ENCODE assay signal across 9 mouse cellular contexts in genomic region chr7:80075946-80076583, GRCm38 (mm10). TPM values are rescaled to one million over a fixed set of nuclear protein-coding genes. Genes with fewer than 3 reads are reported as not detected.
A peak's percentile ranks its signal among the peaks of the same experiment; 100 is the strongest.
DNase-seq lines count a peak whose midpoint lies in the region; ATAC-seq and TF ChIP-seq lines count a peak whose summit lies in the region.
"Had no signal": no experiment of that assay in that cellular context is flagged by ENCODE, and none has a peak within 500 bp of the region (broad histone marks: within the 10 kb centered on the region; RNA-seq: fewer than 3 reads in every experiment).

No protein-coding gene starts in this region.

- H3K36me3 ChIP-seq in intestine, embryonic 15.5 days: 0 out of 2 replicates have a peak, but pooled peaks cover 2% of the 10 kb centered on the region
- peaks cover 2% of the 10 kb centered on the region; the same call in 1 of the 2 replicates for H3K36me3 ChIP-seq in intestine, postnatal 0 days (ENCODE audit: control insufficient read depth, insufficient read depth)
- peaks cover under 1% of the 10 kb centered on the region for H3K36me3 ChIP-seq in hindbrain, embryonic 12.5 days
- 0 out of 2 replicates have a peak, but pooled peaks cover under 1% of the 10 kb centered on the region for H3K36me3 ChIP-seq in midbrain, embryonic 15.5 days (replicated peaks)

- H3K4me3 ChIP-seq in intestine, embryonic 15.5 days (replicated peaks): no peak overlapping the region
- no peak overlapping the region for H3K4me3 ChIP-seq in intestine, postnatal 0 days (ENCODE audit: low read depth, low read length)
- H3K4me3 ChIP-seq in hindbrain, embryonic 12.5 days: no peak overlapping the region
- no peak overlapping the region for H3K4me3 ChIP-seq in midbrain, embryonic 15.5 days

- no peak overlapping the region for H3K9ac ChIP-seq in intestine, embryonic 15.5 days
- H3K9ac ChIP-seq in intestine, postnatal 0 days (ENCODE audit: low read depth, low read length): no peak overlapping the region
- no peak overlapping the region for H3K9ac ChIP-seq in hindbrain, embryonic 12.5 days
- no peak overlapping the region for H3K9ac ChIP-seq in midbrain, embryonic 15.5 days
- H3K9ac ChIP-seq: liver, embryonic 14.5 days had no signal

- WGBS in intestine, embryonic 15.5 days: 54% methylated on average over 4 of the region's 4 CpGs
- 70% methylated on average over 4 of the region's 4 CpGs for WGBS in intestine, postnatal 0 days
- 12% methylated on average over 4 of the region's 4 CpGs for WGBS in hindbrain, embryonic 12.5 days
- WGBS in midbrain, embryonic 15.5 days: 11% methylated on average over 3 of the region's 4 CpGs

- H3K27ac ChIP-seq in intestine, embryonic 15.5 days: 0 out of 2 replicates have a peak overlapping the region, but pooled peaks have one; percentile 8
- no peak overlapping the region for H3K27ac ChIP-seq in intestine, postnatal 0 days (ENCODE audit: low read depth, low read length)
- peak overlapping the region; percentile 84 for H3K27ac ChIP-seq in hindbrain, embryonic 12.5 days
- peak overlapping the region; percentile 30 for H3K27ac ChIP-seq in midbrain, embryonic 15.5 days
- H3K27ac ChIP-seq: liver, embryonic 14.5 days had no signal

- no peak overlapping the region for H3K4me2 ChIP-seq in intestine, embryonic 15.5 days (replicated peaks)
- H3K4me2 ChIP-seq in intestine, postnatal 0 days (replicated peaks; ENCODE audit: low read depth): no peak overlapping the region
- H3K4me2 ChIP-seq in hindbrain, embryonic 12.5 days (replicated peaks): no peak overlapping the region
- no peak overlapping the region for H3K4me2 ChIP-seq in midbrain, embryonic 15.5 days

- H3K27me3 ChIP-seq in intestine, embryonic 15.5 days (replicated peaks): no peaks in the 10 kb centered on the region
- no peaks in the 10 kb centered on the region for H3K27me3 ChIP-seq in intestine, postnatal 0 days (replicated peaks; ENCODE audit: control insufficient read depth, insufficient read depth, low read length)
- no peaks in the 10 kb centered on the region for H3K27me3 ChIP-seq in hindbrain, embryonic 12.5 days
- no peaks in the 10 kb centered on the region for H3K27me3 ChIP-seq in midbrain, embryonic 15.5 days (replicated peaks)

- no peak for TF ChIP-seq CTCF in intestine, postnatal 0 days (IDR thresholded peaks at IDR 0.05; ENCODE audit: low read depth)

- no peak for ATAC-seq in intestine, embryonic 15.5 days
- ATAC-seq in intestine, postnatal 0 days: no peak
- ATAC-seq in hindbrain, embryonic 12.5 days (ENCODE audit: low FRiP score): peak; percentile 53
- peak; percentile 31; the same call in 1 of the 2 replicates for ATAC-seq in midbrain, embryonic 15.5 days (replicated peaks)

- peaks cover 54% of the 10 kb centered on the region for H3K4me1 ChIP-seq in intestine, embryonic 15.5 days (replicated peaks)
- peaks cover 23% of the 10 kb centered on the region for H3K4me1 ChIP-seq in intestine, postnatal 0 days (replicated peaks; ENCODE audit: control insufficient read depth, insufficient read depth, low read length)
- H3K4me1 ChIP-seq in hindbrain, embryonic 12.5 days: peaks cover 81% of the 10 kb centered on the region
- H3K4me1 ChIP-seq in midbrain, embryonic 15.5 days: peaks cover 56% of the 10 kb centered on the region

- no peaks in the 10 kb centered on the region for H3K9me3 ChIP-seq in intestine, embryonic 15.5 days
- H3K9me3 ChIP-seq in intestine, postnatal 0 days (ENCODE audit: control insufficient read depth): no peaks in the 10 kb centered on the region
- H3K9me3 ChIP-seq in hindbrain, embryonic 12.5 days (replicated peaks): no peaks in the 10 kb centered on the region
- no peaks in the 10 kb centered on the region for H3K9me3 ChIP-seq in midbrain, embryonic 15.5 days

- peak; percentile 69 for DNase-seq in embryo, embryonic 10 days (ENCODE audit: low spot score)
- DNase-seq in urinary bladder, postnatal 36 days (ENCODE audit: low spot score in 2 of 2): no peak
- DNase-seq in gastrocnemius, postnatal 25 days: no peak
- DNase-seq in right cerebral cortex, adult 2 months (ENCODE audit: low spot score in 2 of 2): no peak

RNA-seq across cellular contexts. Expression of gene Idh2, which starts 39.1 kb away (rescaled TPM):
- 520 and 568 TPM in 2 replicates for polyA plus RNA-seq in intestine, embryonic 15.5 days (2015; fragmentation: Nextera tagmentation; extraction: Ambion mirVana)
- 185 and 190 TPM in 2 replicates for polyA plus RNA-seq in intestine, postnatal 0 days (2015; fragmentation: Nextera tagmentation; extraction: Ambion mirVana)
- 322 and 326 TPM in 2 replicates for polyA plus RNA-seq in hindbrain, embryonic 12.5 days (2016; fragmentation: Nextera tagmentation; extraction: Ambion mirVana)
- 242 and 249 TPM in 2 replicates for polyA plus RNA-seq in midbrain, embryonic 15.5 days (2015; fragmentation: Nextera tagmentation; extraction: Ambion mirVana)
- 100 to 1,000 TPM; 102 to 256 TPM for total RNA-seq in gastrocnemius, postnatal 25 days (2021)

RNA-seq across cellular contexts. Expression of gene Zfp710, which starts 51.5 kb away (rescaled TPM):
- 13.5 and 13.6 TPM in 2 replicates for polyA plus RNA-seq in intestine, embryonic 15.5 days (2015; fragmentation: Nextera tagmentation; extraction: Ambion mirVana)
- 8.5 and 9.4 TPM in 2 replicates for polyA plus RNA-seq in intestine, postnatal 0 days (2015; fragmentation: Nextera tagmentation; extraction: Ambion mirVana)
- polyA plus RNA-seq in hindbrain, embryonic 12.5 days (2016; fragmentation: Nextera tagmentation; extraction: Ambion mirVana): 26.0 and 26.4 TPM in 2 replicates
- polyA plus RNA-seq in midbrain, embryonic 15.5 days (2015; fragmentation: Nextera tagmentation; extraction: Ambion mirVana): 18.0 and 18.6 TPM in 2 replicates
- total RNA-seq in gastrocnemius, postnatal 25 days (2021): 10 to 100 TPM; 20.8 to 27.9 TPM

Comparison
In these comparisons a context has a peak if more than half of its experiments do, and no peak if none do; other contexts are left out.
1. ATAC-seq: peak in hindbrain, embryonic 12.5 days (single experiment) and midbrain, embryonic 15.5 days (single experiment); none in intestine, embryonic 15.5 days (single experiment) and intestine, postnatal 0 days (single experiment).